Mouse (Mus musculus): Measurements from ENCODE around the gene Sf3a1. TPM values are rescaled to one million over a fixed set of nuclear protein-coding genes. Genes with fewer than 3 reads are reported as not detected.
A peak's percentile ranks its signal among the peaks of the same experiment; 100 is the strongest.

The Sf3a1 gene
- polyA plus RNA-seq, 1 experiment from 2014 or later: 16.5 TPM

GRCm38 (mm10) chr11:4215061-4215460 is 54.9 kb downstream of the Sf3a1 start:
- Histone ChIP-seq H3K9ac (ENCODE audit: low read depth, low read length) (no peak overlapping the region), H3K27ac (ENCODE audit: low read depth, low read length) (no peak overlapping the region), H3K4me1 (replicated peaks; ENCODE audit: control insufficient read depth, insufficient read depth, low read length) (0 out of 2 replicates have a peak, but pooled peaks cover 2% of the 10 kb centered on the region), H3K27me3 (replicated peaks; ENCODE audit: control insufficient read depth, insufficient read depth, low read length) (no peaks in the 10 kb centered on the region), H3K36me3 (ENCODE audit: control insufficient read depth, insufficient read depth) (peaks cover 57% of the 10 kb centered on the region), H3K9me3 (ENCODE audit: control insufficient read depth) (no peaks in the 10 kb centered on the region), H3K4me3 (ENCODE audit: low read depth, low read length) (no peak overlapping the region), H3K4me2 (replicated peaks; ENCODE audit: low read depth) (no peak overlapping the region)
- no peak for TF ChIP-seq CTCF (IDR thresholded peaks at IDR 0.05; ENCODE audit: low read depth)
- WGBS: 86% methylated on average over 10 of the region's 10 CpGs
- ATAC-seq: no peak

- Histone ChIP-seq H3K4me3 (ENCODE audit: low read depth, low read length) (no peak overlapping the region), H3K4me1 (replicated peaks; ENCODE audit: control insufficient read depth, insufficient read depth, low read length) (0 out of 2 replicates have a peak, but pooled peaks cover 2% of the 10 kb centered on the region), H3K27ac (ENCODE audit: low read depth, low read length) (peak overlapping the region; percentile 28), H3K27me3 (replicated peaks; ENCODE audit: control insufficient read depth, insufficient read depth, low read length) (no peaks in the 10 kb centered on the region), H3K4me2 (replicated peaks; ENCODE audit: low read depth) (no peak overlapping the region), H3K9me3 (ENCODE audit: control insufficient read depth) (no peaks in the 10 kb centered on the region), H3K9ac (ENCODE audit: low read depth, low read length) (no peak overlapping the region), H3K36me3 (ENCODE audit: control insufficient read depth, insufficient read depth) (peaks cover 43% of the 10 kb centered on the region)
- 72% methylated on average over 9 of the region's 9 CpGs for WGBS
- TF ChIP-seq CTCF (IDR thresholded peaks at IDR 0.05; ENCODE audit: low read depth): no peak
- peak; percentile 26 for ATAC-seq
Observed at GRCm38 (mm10) chr11:4216248-4217000, 56.3 kb downstream of the Sf3a1 start.

DNA sequence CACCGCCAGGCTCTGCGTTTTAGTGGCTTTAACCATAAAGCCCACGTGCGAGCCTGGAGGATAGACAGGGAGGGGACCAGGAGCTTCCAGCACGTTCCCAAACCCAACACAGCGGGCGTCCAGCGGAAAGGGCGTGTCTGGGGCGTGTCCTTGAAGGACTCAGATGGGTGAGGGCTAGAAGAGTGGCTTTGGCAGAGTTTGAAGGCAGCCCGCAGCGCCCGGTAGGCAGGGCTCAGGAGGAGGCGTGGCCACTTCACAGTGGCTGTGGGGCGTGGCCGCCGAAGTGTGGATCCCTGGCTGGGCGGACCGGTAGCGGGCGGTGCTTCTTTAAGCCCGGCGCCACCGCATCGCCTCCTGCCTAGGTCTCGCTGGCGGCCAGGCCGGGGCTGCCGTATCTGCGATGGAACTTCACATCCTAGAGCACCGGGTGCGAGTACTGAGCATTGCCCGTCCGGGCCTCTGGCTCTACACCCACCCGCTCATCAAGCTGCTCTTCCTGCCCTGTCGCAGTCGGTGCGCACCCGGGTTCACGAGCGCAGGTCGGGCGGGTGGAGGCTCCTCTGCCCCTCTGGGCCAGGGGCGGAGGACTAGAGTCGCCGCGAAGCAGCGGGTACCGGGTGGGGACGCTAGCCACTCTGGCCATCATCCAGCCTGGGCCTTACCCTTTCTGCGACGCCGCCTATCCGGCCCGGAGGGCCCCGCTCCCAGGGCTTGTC is 57.9 kb downstream of the Sf3a1 start, which contains the start of gene Castor1:
Gene Castor1, plus strand, starts transcription at position 312 of the 716 bp plus-strand sequence.
- peaks cover 28% of the 10 kb centered on the region for H3K36me3 ChIP-seq (ENCODE audit: control insufficient read depth, insufficient read depth)
- no peaks in the 10 kb centered on the region for H3K27me3 ChIP-seq (replicated peaks; ENCODE audit: control insufficient read depth, insufficient read depth, low read length)
- H3K4me3 ChIP-seq (ENCODE audit: low read depth, low read length): peak within 1 kb of the TSS; percentile 50
- TF ChIP-seq CTCF (IDR thresholded peaks at IDR 0.05; ENCODE audit: low read depth): no peak
- WGBS: 2% methylated on average over 50 of the region's 56 CpGs
- H3K9me3 ChIP-seq (ENCODE audit: control insufficient read depth): no peaks in the 10 kb centered on the region
- ATAC-seq: peak; percentile 83
- H3K9ac ChIP-seq (ENCODE audit: low read depth, low read length): peak within 1 kb of the TSS; percentile 40
- H3K4me2 ChIP-seq (replicated peaks; ENCODE audit: low read depth): peak within 1 kb of the TSS; percentile 97
- peak within 1 kb of the TSS; percentile 62 for H3K27ac ChIP-seq (ENCODE audit: low read depth, low read length)
- H3K4me1 ChIP-seq (replicated peaks; ENCODE audit: control insufficient read depth, insufficient read depth, low read length): 0 out of 2 replicates have a peak, but pooled peaks cover 2% of the 10 kb centered on the region

- ATAC-seq: no peak
- WGBS: 25% methylated on average over 6 of the region's 6 CpGs
- Histone ChIP-seq H3K9me3 (ENCODE audit: control insufficient read depth) (no peaks in the 10 kb centered on the region), H3K27me3 (replicated peaks; ENCODE audit: control insufficient read depth, insufficient read depth, low read length) (no peaks in the 10 kb centered on the region), H3K4me3 (ENCODE audit: low read depth, low read length) (peak overlapping the region; percentile 50), H3K4me2 (replicated peaks; ENCODE audit: low read depth) (peak overlapping the region; percentile 97), H3K36me3 (ENCODE audit: control insufficient read depth, insufficient read depth) (peaks cover 22% of the 10 kb centered on the region), H3K9ac (ENCODE audit: low read depth, low read length) (peak overlapping the region; percentile 40), H3K27ac (ENCODE audit: low read depth, low read length) (peak overlapping the region; percentile 3; the same call in 1 of the 2 replicates), H3K4me1 (replicated peaks; ENCODE audit: control insufficient read depth, insufficient read depth, low read length) (0 out of 2 replicates have a peak, but pooled peaks cover 2% of the 10 kb centered on the region)
- TF ChIP-seq CTCF (IDR thresholded peaks at IDR 0.05; ENCODE audit: low read depth): no peak
Observed at GRCm38 (mm10) chr11:4218637-4219036, 58.5 kb downstream of the Sf3a1 start.

DNA sequence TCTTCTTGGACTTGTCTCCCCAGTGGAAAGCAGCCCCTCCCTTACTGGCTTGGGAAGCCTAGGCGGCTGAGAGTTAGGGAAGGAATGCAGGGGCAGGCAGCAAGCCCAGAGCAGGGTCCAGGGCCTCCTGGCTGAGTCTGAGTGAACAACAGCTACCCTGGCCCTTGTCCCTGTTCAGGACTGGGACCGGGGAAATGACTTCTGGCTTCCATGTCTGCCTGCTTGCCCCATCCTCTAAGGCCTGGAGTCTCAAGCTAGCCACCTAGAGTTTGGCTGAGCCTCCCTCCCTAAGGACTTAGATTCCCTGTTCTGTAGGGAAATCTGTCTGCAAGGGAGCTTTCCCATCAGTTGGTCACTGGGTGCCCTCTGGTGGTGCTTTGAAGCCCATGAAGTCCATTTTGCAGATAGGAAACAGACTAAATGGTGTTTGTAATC is 59.2 kb downstream of the Sf3a1 start:
- peak; percentile 95 for TF ChIP-seq CTCF (IDR thresholded peaks at IDR 0.05; ENCODE audit: low read depth)
- Histone ChIP-seq H3K9me3 (ENCODE audit: control insufficient read depth) (no peaks in the 10 kb centered on the region), H3K4me2 (replicated peaks; ENCODE audit: low read depth) (no peak overlapping the region; the same call in 1 of the 2 replicates), H3K27me3 (replicated peaks; ENCODE audit: control insufficient read depth, insufficient read depth, low read length) (no peaks in the 10 kb centered on the region), H3K9ac (ENCODE audit: low read depth, low read length) (no peak overlapping the region), H3K36me3 (ENCODE audit: control insufficient read depth, insufficient read depth) (peaks cover 15% of the 10 kb centered on the region), H3K4me1 (replicated peaks; ENCODE audit: control insufficient read depth, insufficient read depth, low read length) (0 out of 2 replicates have a peak, but pooled peaks cover 2% of the 10 kb centered on the region), H3K27ac (ENCODE audit: low read depth, low read length) (no peak overlapping the region), H3K4me3 (ENCODE audit: low read depth, low read length) (no peak overlapping the region)
- WGBS: 13% methylated on average over 2 of the region's 2 CpGs
- ATAC-seq: no peak

DNA sequence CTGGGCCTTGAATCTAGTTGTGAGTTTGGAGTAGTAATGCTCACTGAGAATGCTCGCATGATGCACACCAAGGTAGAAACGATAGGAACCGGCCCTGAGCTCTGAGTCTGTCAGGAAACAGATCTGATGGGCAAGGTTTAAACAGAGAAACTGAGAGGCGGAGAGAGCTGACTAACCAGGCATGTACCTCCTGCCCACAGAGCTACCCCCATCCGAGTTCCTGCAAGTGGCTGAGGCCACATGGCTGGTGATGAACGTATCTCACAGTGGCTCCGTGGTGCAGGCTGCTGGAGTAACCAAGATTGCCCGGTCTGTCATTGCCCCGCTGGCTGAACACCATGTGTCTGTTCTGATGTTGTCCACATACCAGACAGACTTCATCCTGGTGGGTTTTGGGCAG is 59.8 kb downstream of the Sf3a1 start:
- no peak for TF ChIP-seq CTCF (IDR thresholded peaks at IDR 0.05; ENCODE audit: low read depth)
- Histone ChIP-seq H3K4me3 (ENCODE audit: low read depth, low read length) (no peak overlapping the region), H3K4me1 (replicated peaks; ENCODE audit: control insufficient read depth, insufficient read depth, low read length) (0 out of 2 replicates have a peak, but pooled peaks cover 2% of the 10 kb centered on the region), H3K4me2 (replicated peaks; ENCODE audit: low read depth) (no peak overlapping the region), H3K9ac (ENCODE audit: low read depth, low read length) (no peak overlapping the region), H3K27ac (ENCODE audit: low read depth, low read length) (no peak overlapping the region), H3K36me3 (ENCODE audit: control insufficient read depth, insufficient read depth) (peaks cover 10% of the 10 kb centered on the region), H3K9me3 (ENCODE audit: control insufficient read depth) (no peaks in the 10 kb centered on the region), H3K27me3 (replicated peaks; ENCODE audit: control insufficient read depth, insufficient read depth, low read length) (no peaks in the 10 kb centered on the region)
- no peak for ATAC-seq
- 57% methylated on average over 9 of the region's 9 CpGs for WGBS
